Mouse (Mus musculus) CD4-positive, CD25-positive, alpha-beta regulatory T cell, adult 2 months (primary cell): Measurements from ENCODE around the gene Srp54b.
"Not testable (repeated sequence)": the region's sequence is repeated elsewhere in the genome, so short reads cannot be mapped to it uniquely, and the experiment has no call there.

Experiments used
- DNase-seq: peaks from one replicate; pipeline ENCODE4 v3.0.0-alpha.2; 2012; ENCODE audit warnings: low read depth, low spot score

Gene Srp54b

DNA sequence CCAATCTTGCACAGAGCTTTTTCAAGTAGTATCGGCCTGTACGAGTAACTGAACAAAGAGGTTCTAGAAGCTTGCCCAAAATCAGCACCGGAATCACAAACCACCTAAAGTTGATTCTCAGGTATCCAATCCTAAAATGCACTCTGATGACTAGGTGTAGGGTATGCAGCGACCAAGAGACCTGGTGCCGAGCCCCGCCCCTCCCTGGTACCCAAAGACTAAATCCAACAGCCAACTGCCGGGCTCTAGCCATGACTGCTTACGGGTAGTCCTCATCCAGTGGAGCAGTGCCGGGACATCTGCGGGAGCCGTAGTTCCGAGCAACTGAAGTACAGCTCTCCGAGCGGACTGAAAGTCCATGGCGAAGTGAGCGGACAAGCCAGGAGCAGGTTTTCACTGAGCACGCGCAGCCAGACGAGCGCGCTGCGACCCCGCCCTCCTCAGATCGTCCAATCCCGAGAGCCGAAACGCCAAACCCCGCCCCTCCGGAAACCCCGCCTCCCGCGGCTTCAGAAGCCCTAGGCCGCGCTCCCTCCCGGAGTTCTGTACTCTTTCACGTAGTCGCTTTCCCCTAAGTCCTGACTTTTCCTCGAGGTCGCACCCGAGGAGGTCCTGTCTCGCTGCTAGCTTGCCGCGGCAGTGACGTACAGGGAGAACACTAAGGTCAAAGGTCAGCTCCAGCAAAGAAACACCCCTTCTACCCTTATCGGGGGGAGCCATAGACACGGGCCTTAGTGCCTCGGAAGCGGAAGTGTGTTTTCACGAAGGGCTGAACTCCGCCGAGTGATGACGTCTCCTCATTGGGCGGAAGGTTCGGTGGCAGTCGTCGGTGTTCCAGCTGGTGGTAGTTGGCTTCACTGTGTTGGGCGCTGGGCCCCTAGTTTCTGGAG, at the start of gene Srp54b:
TSS of gene Srp54b (plus strand) at position 546 of the 890 bp plus-strand sequence.
- not testable (repeated sequence) for DNase-seq

DNA sequence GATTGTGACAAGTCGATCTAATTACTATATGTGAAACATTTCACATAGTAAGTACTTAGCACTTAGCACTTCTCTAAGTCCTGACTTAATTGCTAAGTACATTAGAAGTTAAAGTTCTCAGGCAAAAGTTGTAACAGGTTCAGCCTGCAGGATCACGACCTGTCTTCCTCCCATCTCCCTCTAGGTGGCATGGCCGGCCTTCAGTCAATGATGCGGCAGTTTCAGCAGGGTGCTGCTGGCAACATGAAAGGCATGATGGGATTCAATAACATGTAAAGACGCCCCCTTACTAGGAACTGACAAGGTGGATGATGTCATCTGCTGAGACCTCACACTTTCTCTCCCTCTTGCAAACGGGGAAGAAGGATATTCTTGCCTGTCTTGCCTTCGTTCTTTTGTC, 42.3 kb upstream of the Srp54b start:
- DNase-seq, result not testable (repeated sequence)

DNA sequence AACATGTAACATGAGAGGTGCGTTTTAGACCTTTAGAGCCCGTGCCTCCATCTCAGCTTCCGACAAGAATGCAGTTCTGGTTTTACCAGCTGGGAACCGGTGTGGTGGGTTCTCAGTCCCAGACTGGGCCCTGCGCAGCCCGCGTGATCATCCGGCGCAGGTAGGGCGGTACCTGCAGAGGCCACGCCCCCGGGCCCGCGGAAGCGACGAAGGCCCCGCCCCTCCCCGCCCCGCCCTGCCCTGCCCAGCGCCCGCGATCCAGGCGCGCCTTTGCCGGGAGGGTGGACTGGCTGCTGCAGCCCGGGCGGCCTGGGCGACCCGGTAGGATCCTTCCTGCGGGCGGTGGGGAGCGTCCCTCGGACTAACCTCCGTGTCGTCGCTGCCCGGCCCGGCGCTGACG, 30.7 kb upstream of the Srp54b start, which contains the start of gene Fam177a:
TSS of gene Fam177a (plus strand) at position 228 of the 400 bp plus-strand sequence.
- not testable (repeated sequence) for DNase-seq

DNA sequence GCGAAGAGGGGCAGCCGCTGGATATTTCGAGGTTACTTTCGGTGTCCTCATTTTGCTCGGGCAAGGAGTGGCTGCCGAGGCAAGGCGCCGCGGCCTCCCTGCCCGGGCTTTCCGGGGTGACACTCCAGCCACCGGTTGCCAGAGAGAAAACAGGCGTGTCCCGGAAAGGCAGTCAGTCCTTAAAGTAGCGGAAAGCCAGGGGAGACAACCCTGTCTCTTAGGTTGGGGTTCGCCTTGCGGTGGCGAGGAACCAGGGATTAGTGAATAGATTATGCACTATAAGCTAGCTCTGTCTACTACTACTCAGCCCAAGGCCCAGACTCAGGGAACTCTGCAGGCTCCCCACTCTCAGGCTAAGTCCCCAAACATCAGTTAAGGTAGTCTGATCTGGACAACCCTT, 30.2 kb upstream of the Srp54b start:
- DNase-seq, result not testable (repeated sequence)

DNA sequence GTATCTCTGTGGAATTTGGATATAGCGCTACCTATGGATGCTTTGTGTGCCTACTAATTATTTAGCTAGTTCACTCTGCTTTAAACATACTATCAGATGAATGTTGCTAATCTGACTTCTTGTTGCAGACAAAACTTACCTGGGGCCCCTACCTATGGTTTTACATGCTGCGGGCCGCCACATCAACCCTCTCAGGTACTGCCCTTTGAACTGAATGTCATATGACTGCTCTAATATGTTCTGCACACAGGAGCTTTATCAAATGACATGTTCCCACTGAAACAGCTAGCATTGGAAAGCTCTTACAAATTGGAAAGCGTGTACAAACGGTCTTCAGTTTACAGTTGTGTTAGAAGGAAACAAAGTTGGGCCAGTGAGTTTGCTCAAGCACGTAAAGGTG, 19.4 kb upstream of the Srp54b start:
- DNase-seq, result not testable (repeated sequence)

DNA sequence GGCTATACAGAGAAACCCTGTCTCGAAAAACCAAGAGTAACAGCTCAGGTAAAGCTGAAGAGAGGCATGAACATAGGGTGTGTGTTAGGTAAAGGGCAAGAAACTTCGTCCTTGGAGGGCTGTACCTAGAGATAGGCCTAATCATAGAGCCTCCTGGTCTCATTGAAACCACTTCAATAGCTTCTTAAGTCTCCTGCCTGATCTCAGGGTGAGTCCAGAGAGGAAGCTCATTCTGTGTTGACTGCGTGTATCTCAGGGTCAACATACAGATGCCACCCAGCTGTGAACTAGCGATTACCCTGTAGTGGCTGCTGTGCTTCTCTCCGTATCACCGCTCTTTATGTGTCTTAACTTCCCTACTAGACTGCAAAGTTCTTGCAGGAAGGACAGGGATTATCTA, 17.0 kb upstream of the Srp54b start:
- not testable (repeated sequence) for DNase-seq

DNA sequence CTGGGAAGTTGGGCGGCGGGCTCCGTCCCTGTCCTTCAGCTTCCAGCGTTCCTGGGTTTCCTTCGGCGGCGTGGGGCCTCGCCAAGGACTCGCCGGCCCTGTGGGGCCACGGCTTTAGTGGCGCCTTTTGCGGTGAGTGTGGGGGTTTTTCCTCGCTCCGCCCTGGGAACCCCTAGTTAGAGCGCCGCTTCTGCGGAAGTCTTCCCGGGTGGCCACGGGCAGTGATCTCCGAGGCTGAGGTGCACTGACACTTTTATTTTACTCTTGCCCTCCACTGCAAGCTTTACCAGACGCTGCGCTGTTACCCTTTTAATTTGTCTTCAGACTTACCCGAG, 512 bp downstream of the Srp54b start:
- not testable (repeated sequence) for DNase-seq

DNA sequence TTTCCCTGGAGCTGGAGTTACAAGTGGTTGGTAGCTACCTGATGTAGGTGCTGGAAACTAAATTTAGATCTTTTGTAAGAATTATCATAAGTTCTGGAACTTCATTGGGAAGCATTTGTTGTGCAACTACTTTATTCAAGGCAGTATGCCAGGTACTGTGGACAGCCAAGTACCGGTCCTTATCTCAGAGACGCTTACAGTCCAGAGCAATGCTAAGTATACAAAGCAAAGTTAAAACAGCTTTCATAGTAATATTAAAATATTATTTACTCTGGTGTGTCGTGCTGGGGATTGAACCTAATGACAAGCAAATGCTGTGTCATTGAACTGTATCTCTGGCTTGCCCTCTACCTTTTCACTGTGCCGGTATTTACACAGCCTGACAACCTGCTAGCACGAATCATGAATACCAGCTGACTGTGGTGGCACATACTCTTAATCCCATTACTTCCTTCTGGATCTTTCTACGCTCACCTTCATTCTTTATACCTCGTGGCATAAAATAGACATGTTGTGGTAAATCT, 12.2 kb downstream of the Srp54b start:
- DNase-seq, result not testable (repeated sequence)

DNA sequence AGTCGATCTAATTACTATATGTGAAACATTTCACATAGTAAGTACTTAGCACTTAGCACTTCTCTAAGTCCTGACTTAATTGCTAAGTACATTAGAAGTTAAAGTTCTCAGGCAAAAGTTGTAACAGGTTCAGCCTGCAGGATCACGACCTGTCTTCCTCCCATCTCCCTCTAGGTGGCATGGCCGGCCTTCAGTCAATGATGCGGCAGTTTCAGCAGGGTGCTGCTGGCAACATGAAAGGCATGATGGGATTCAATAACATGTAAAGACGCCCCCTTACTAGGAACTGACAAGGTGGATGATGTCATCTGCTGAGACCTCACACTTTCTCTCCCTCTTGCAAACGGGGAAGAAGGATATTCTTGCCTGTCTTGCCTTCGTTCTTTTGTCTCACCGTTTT, 32.8 kb downstream of the Srp54b start:
- not testable (repeated sequence) for DNase-seq

DNA sequence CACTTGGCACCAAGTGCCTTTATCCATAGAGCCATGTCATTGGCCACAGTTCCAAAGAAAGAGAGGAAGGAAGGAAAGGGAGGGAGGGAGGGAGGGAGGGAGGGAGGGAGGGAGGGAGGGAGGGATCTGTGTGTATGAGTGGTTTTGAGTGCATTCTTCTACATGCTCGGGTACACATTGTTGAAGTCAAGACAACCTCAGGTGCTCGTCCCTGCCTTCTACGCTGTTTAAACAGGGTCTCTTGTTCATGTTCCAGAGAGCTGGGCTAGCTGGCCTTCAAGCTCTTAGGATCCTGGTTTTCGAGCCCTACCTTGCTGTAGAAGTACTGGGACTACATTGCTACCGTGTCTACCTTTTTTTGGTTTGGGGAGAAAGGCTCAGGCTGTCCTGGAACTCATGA, 34.2 kb downstream of the Srp54b start:
- DNase-seq, result not testable (repeated sequence)

DNA sequence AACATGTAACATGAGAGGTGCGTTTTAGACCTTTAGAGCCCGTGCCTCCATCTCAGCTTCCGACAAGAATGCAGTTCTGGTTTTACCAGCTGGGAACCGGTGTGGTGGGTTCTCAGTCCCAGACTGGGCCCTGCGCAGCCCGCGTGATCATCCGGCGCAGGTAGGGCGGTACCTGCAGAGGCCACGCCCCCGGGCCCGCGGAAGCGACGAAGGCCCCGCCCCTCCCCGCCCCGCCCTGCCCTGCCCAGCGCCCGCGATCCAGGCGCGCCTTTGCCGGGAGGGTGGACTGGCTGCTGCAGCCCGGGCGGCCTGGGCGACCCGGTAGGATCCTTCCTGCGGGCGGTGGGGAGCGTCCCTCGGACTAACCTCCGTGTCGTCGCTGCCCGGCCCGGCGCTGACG, 44.4 kb downstream of the Srp54b start, which contains the start of gene 1700047I17Rik2:
TSS of gene 1700047I17Rik2 (plus strand) at position 287 of the 400 bp plus-strand sequence.
- not testable (repeated sequence) for DNase-seq

DNA sequence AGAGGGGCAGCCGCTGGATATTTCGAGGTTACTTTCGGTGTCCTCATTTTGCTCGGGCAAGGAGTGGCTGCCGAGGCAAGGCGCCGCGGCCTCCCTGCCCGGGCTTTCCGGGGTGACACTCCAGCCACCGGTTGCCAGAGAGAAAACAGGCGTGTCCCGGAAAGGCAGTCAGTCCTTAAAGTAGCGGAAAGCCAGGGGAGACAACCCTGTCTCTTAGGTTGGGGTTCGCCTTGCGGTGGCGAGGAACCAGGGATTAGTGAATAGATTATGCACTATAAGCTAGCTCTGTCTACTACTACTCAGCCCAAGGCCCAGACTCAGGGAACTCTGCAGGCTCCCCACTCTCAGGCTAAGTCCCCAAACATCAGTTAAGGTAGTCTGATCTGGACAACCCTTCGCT, 44.9 kb downstream of the Srp54b start:
- not testable (repeated sequence) for DNase-seq

DNA sequence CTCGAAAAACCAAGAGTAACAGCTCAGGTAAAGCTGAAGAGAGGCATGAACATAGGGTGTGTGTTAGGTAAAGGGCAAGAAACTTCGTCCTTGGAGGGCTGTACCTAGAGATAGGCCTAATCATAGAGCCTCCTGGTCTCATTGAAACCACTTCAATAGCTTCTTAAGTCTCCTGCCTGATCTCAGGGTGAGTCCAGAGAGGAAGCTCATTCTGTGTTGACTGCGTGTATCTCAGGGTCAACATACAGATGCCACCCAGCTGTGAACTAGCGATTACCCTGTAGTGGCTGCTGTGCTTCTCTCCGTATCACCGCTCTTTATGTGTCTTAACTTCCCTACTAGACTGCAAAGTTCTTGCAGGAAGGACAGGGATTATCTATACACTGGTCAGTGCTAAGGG, 58.0 kb downstream of the Srp54b start:
- not testable (repeated sequence) for DNase-seq

DNA sequence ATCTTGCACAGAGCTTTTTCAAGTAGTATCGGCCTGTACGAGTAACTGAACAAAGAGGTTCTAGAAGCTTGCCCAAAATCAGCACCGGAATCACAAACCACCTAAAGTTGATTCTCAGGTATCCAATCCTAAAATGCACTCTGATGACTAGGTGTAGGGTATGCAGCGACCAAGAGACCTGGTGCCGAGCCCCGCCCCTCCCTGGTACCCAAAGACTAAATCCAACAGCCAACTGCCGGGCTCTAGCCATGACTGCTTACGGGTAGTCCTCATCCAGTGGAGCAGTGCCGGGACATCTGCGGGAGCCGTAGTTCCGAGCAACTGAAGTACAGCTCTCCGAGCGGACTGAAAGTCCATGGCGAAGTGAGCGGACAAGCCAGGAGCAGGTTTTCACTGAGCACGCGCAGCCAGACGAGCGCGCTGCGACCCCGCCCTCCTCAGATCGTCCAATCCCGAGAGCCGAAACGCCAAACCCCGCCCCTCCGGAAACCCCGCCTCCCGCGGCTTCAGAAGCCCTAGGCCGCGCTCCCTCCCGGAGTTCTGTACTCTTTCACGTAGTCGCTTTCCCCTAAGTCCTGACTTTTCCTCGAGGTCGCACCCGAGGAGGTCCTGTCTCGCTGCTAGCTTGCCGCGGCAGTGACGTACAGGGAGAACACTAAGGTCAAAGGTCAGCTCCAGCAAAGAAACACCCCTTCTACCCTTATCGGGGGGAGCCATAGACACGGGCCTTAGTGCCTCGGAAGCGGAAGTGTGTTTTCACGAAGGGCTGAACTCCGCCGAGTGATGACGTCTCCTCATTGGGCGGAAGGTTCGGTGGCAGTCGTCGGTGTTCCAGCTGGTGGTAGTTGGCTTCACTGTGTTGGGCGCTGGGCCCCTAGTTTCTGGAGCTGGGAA, 75.0 kb downstream of the Srp54b start, which contains the start of gene Srp54c:
TSS of gene Srp54c (plus strand) at position 543 of the 894 bp plus-strand sequence.
- not testable (repeated sequence) for DNase-seq

DNA sequence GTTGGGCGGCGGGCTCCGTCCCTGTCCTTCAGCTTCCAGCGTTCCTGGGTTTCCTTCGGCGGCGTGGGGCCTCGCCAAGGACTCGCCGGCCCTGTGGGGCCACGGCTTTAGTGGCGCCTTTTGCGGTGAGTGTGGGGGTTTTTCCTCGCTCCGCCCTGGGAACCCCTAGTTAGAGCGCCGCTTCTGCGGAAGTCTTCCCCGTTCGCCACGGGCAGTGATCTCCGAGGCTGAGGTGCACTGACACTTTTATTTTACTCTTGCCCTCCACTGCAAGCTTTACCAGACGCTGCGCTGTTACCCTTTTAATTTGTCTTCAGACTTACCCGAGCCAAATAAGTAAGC, 75.6 kb downstream of the Srp54b start:
- not testable (repeated sequence) for DNase-seq
